Mouse (Mus musculus): ENCODE measurements around the gene Gm12216. TPM values are rescaled to one million over a fixed set of nuclear protein-coding genes. Genes with fewer than 3 reads are reported as not detected.

Gm12216 gene
- polyA plus RNA-seq, 1 experiment from 2014 or later: 0.79 TPM

DNA sequence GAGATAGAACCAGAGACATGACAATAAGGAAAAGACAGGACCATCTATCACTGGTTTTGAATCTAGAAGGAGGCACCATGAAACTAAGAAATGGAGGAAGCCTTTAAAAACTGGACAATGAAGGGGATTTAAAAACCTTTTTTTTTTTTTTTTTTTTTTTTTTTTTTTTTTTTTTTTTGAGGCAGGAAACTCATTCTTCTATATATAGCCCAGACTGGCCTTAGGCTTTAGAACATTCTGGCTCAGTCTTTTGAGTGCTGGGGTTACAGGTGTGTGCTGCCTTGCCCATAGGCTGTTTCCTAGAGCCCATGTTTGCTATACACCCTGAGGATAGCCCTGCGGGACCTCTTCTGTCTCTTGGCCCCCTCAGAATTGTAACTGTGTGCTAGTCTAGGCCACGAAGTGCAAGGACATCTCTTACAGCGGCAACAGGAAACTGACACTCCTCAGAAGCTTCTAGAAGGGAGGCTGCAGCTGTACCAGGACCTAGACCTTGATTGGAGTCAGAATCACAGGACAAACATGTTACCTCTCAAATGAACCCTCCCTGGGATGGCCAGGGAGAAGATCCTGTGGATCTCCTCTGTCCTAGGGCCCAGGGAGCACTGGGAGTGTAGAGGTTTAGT is 73.6 kb downstream of the Gm12216 start:
- Histone ChIP-seq H3K4me3 (replicated peaks) (no peak overlapping the region), H3K9ac (replicated peaks) (no peak overlapping the region), H3K27me3 (replicated peaks) (no peaks in the 10 kb centered on the region), H3K4me1 (no peaks in the 10 kb centered on the region), H3K27ac (replicated peaks) (no peak overlapping the region), H3K36me3 (no peaks in the 10 kb centered on the region), H3K4me2 (no peak overlapping the region), H3K9me3 (replicated peaks) (no peaks in the 10 kb centered on the region)
- 82% methylated on average over 3 of the region's 3 CpGs for WGBS
- no peak for ATAC-seq (ENCODE audit: low FRiP score)

DNA sequence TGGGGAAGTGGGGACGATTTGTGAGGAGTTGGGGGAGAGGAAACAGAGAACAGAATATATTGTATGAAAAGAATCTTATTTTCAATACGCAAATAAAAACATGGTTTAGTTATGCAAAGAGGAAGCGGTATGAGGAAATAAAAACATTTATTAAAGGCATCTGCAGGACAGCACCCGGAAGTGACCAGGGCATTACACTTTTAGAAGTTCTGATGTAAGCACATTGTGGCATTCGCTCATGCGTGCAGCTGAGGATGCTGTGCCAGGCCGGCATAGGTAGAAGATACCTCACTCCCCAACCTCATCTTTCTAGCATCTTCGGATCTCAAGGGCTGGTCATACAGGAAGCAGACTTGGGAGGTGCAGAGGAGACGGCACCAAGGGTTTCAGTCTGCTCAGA is 75.8 kb downstream of the Gm12216 start:
- H3K27ac ChIP-seq (replicated peaks): no peak overlapping the region
- WGBS: 93% methylated on average over 9 of the region's 9 CpGs

GRCm38 (mm10) chr11:53781964-53782363 is 77.1 kb downstream of the Gm12216 start:
- WGBS: 91% methylated on average over 7 of the region's 7 CpGs
- no peak overlapping the region for H3K9ac ChIP-seq (replicated peaks)
- H3K9me3 ChIP-seq (replicated peaks): no peaks in the 10 kb centered on the region
- no peak overlapping the region for H3K4me3 ChIP-seq (replicated peaks)
- no peaks in the 10 kb centered on the region for H3K36me3 ChIP-seq
- no peak overlapping the region for H3K4me2 ChIP-seq
- ATAC-seq (ENCODE audit: low FRiP score): no peak
- H3K27ac ChIP-seq (replicated peaks): no peak overlapping the region
- H3K27me3 ChIP-seq (replicated peaks): no peaks in the 10 kb centered on the region
- no peaks in the 10 kb centered on the region for H3K4me1 ChIP-seq

More for the DNA sequence above, 75.8 kb downstream of the Gm12216 start:
- Histone ChIP-seq H3K27me3 (replicated peaks) (no peaks in the 10 kb centered on the region), H3K4me2 (no peak overlapping the region), H3K4me3 (replicated peaks) (no peak overlapping the region), H3K36me3 (no peaks in the 10 kb centered on the region), H3K9me3 (replicated peaks) (no peaks in the 10 kb centered on the region), H3K9ac (replicated peaks) (no peak overlapping the region), H3K4me1 (no peaks in the 10 kb centered on the region)
- no peak for ATAC-seq (ENCODE audit: low FRiP score)

DNA sequence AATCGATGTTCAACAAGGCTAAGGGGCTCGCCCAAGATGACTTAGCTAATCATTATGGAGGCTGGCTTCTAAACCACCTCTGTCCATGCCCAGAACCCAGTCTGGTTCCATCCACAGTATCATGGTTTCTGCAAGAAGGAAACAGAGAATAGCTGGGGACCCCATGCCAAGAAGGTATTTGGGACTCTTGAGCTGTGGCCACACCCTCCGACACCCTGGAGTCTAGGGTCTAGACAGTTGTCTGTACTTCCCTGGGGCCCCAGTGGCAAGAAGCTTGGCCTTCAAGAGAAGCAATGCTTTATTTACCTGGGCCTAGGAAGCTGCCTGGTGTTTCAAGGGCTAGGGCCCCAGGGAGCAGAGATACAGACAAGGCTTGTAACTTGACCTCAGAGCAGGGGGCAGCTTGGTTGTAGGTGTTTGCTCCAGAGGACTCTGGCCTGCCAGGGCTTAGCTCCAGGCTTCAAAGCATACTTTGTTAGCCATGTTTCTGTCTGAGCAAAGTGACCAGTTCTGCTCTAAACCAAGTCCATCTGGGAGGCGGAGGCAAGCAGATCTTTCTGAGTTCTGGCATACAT is 77.8 kb downstream of the Gm12216 start:
- Histone ChIP-seq H3K27me3 (replicated peaks) (no peaks in the 10 kb centered on the region), H3K36me3 (no peaks in the 10 kb centered on the region), H3K9ac (replicated peaks) (no peak overlapping the region), H3K4me2 (no peak overlapping the region), H3K27ac (replicated peaks) (no peak overlapping the region), H3K4me1 (no peaks in the 10 kb centered on the region), H3K9me3 (replicated peaks) (no peaks in the 10 kb centered on the region), H3K4me3 (replicated peaks) (no peak overlapping the region)
- WGBS: 91% methylated on average over 4 of the region's 4 CpGs
- no peak for ATAC-seq (ENCODE audit: low FRiP score)

DNA sequence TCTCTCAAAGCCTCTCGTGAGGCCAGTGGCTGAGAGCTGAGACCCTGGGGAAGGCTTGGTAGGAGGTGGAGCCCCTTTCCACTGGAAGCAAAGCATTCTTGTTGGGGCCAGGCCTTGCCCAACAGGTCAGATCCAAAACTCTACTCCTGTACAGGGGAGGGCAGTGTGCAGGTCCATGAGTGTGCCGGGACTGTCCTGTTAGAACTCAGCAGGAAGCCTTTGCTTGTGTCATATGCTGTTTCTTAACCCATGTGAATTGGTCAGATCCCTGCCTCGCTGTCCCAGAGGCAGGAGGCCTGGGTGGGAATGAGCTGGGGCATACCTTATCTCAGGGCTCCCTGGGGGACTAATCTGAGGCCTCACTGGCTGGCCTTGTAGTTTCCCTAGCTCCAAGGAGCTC is 78.8 kb downstream of the Gm12216 start:
- Histone ChIP-seq H3K27ac (replicated peaks) (no peak overlapping the region), H3K36me3 (no peaks in the 10 kb centered on the region), H3K9ac (replicated peaks) (no peak overlapping the region), H3K9me3 (replicated peaks) (no peaks in the 10 kb centered on the region), H3K27me3 (replicated peaks) (no peaks in the 10 kb centered on the region), H3K4me2 (no peak overlapping the region), H3K4me1 (no peaks in the 10 kb centered on the region), H3K4me3 (replicated peaks) (no peak overlapping the region)
- WGBS: 75% methylated on average over 3 of the region's 3 CpGs
- ATAC-seq (ENCODE audit: low FRiP score): no peak

GRCm38 (mm10) chr11:53779808-53780207 is 79.2 kb downstream of the Gm12216 start:
- Histone ChIP-seq H3K9ac (replicated peaks) (no peak overlapping the region), H3K27ac (replicated peaks) (no peak overlapping the region), H3K9me3 (replicated peaks) (no peaks in the 10 kb centered on the region), H3K4me1 (no peaks in the 10 kb centered on the region), H3K36me3 (no peaks in the 10 kb centered on the region), H3K4me2 (no peak overlapping the region), H3K27me3 (replicated peaks) (no peaks in the 10 kb centered on the region), H3K4me3 (replicated peaks) (no peak overlapping the region)
- ATAC-seq (ENCODE audit: low FRiP score): no peak
- 90% methylated on average over 2 of the region's 2 CpGs for WGBS

- Histone ChIP-seq H3K4me2 (no peak overlapping the region), H3K4me3 (replicated peaks) (no peak overlapping the region), H3K4me1 (no peaks in the 10 kb centered on the region), H3K27ac (replicated peaks) (no peak overlapping the region), H3K27me3 (replicated peaks) (no peaks in the 10 kb centered on the region), H3K9ac (replicated peaks) (no peak overlapping the region), H3K9me3 (replicated peaks) (no peaks in the 10 kb centered on the region), H3K36me3 (no peaks in the 10 kb centered on the region)
- 76% methylated on average over 5 of the region's 5 CpGs for WGBS
- no peak for ATAC-seq (ENCODE audit: low FRiP score)
Measured at GRCm38 (mm10) chr11:53778455-53778854, 80.6 kb downstream of the Gm12216 start.

DNA sequence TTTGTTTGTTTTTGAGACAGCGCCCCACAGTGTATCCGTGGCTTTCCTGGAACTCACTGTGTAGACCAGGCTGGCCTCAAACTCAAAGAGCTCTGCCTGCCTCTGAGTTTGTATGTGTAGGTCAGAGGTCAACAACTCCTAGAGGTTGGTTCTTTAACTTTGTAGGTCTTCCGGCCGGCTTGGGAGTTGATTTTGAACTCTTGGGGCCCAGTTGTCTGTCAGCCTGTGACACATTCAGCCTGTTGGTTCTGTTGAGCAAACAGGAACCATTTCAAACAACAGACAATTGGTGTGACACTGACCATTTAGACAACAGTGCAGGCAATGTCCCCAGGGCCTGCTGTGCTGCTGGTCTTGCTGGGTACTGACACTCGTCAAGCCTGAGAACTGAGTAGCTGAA is 81.3 kb downstream of the Gm12216 start:
- Histone ChIP-seq H3K9ac (replicated peaks) (no peak overlapping the region), H3K9me3 (replicated peaks) (no peaks in the 10 kb centered on the region), H3K27ac (replicated peaks) (no peak overlapping the region), H3K36me3 (no peaks in the 10 kb centered on the region), H3K27me3 (replicated peaks) (no peaks in the 10 kb centered on the region), H3K4me1 (no peaks in the 10 kb centered on the region), H3K4me2 (no peak overlapping the region), H3K4me3 (replicated peaks) (no peak overlapping the region)
- 82% methylated on average over 5 of the region's 5 CpGs for WGBS
- no peak for ATAC-seq (ENCODE audit: low FRiP score)

DNA sequence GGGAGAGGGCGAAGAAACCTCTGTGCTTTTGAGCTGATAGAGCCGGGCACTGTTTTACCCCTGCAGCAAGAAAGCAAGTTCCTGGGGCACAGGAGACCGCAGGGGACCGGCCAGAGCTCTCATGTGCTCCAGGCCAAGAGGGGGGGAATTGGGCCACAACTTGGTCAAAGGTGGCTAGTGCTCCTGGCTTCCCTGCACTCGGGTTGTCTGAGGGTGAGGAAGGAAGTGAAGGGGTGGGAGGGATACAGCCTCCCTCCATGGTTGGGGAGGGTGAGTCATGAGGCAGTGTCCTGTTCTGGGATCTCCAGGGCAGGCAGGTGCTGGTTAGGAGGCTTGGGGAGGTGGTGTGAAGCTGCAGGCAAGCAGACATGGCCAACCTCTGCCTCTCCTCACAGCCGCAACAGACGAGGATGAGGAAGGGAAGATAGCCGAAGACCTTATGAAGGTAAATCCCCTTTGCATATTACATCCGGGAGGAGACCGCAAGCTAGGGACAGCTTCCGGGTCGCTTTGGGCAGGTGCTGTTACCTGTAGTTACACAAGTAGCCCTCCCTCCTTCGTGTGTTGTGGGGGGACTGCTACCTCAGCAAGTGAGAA is 84.3 kb downstream of the Gm12216 start:
- 90% methylated on average over 13 of the region's 13 CpGs for WGBS
- Histone ChIP-seq H3K4me2 (no peak overlapping the region), H3K27ac (replicated peaks) (no peak overlapping the region), H3K4me3 (replicated peaks) (no peak overlapping the region), H3K36me3 (no peaks in the 10 kb centered on the region), H3K27me3 (replicated peaks) (0 out of 2 replicates have a peak, but pooled peaks cover 9% of the 10 kb centered on the region), H3K9me3 (replicated peaks) (no peaks in the 10 kb centered on the region), H3K4me1 (peaks cover 7% of the 10 kb centered on the region; the same call in 1 of the 2 replicates), H3K9ac (replicated peaks) (no peak overlapping the region)
- ATAC-seq (ENCODE audit: low FRiP score): no peak

GRCm38 (mm10) chr11:53773641-53774360 is 85.3 kb downstream of the Gm12216 start:
- ATAC-seq (ENCODE audit: low FRiP score): no peak
- no peak overlapping the region for H3K4me3 ChIP-seq (replicated peaks)
- 90% methylated on average over 16 of the region's 16 CpGs for WGBS
- H3K4me1 ChIP-seq: peaks cover 12% of the 10 kb centered on the region; the same call in 1 of the 2 replicates
- H3K9ac ChIP-seq (replicated peaks): no peak overlapping the region
- H3K4me2 ChIP-seq: no peak overlapping the region
- H3K9me3 ChIP-seq (replicated peaks): no peaks in the 10 kb centered on the region
- H3K27ac ChIP-seq (replicated peaks): no peak overlapping the region
- no peaks in the 10 kb centered on the region for H3K36me3 ChIP-seq
- H3K27me3 ChIP-seq (replicated peaks): 0 out of 2 replicates have a peak, but pooled peaks cover 15% of the 10 kb centered on the region

- peaks cover 20% of the 10 kb centered on the region; the same call in 1 of the 2 replicates for H3K27me3 ChIP-seq (replicated peaks)
- ATAC-seq (ENCODE audit: low FRiP score): no peak
- 94% methylated on average over 5 of the region's 5 CpGs for WGBS
- H3K4me2 ChIP-seq: no peak within 1 kb of the TSS
- no peak within 1 kb of the TSS for H3K27ac ChIP-seq (replicated peaks)
- no peaks in the 10 kb centered on the region for H3K9me3 ChIP-seq (replicated peaks)
- peaks cover 12% of the 10 kb centered on the region; the same call in 1 of the 2 replicates for H3K4me1 ChIP-seq
- no peak within 1 kb of the TSS for H3K4me3 ChIP-seq (replicated peaks)
- no peaks in the 10 kb centered on the region for H3K36me3 ChIP-seq
- no peak within 1 kb of the TSS for H3K9ac ChIP-seq (replicated peaks)
Measured at GRCm38 (mm10) chr11:53773087-53773486, 86.0 kb downstream of the Gm12216 start, which contains the start of gene Gm17334. TSS of gene Gm17334 (minus strand) at chr11:53773187.
